Mouse (Mus musculus): ENCODE data around the gene Btbd16. TPM values are rescaled to one million over a fixed set of nuclear protein-coding genes. Genes with fewer than 3 reads are reported as not detected.

Btbd16 gene
- total RNA-seq, 2 experiments from 2014 or later, result 0.11 to 0.36 TPM

GRCm38 (mm10) chr7:130810238-130810637, 36.4 kb downstream of the Btbd16 start:
- no peak for DNase-seq (ENCODE audit: low spot score in 2 of 2)

- DNase-seq (ENCODE audit: low spot score in 2 of 2), result no peak
Measured at GRCm38 (mm10) chr7:130812407-130812806, 38.5 kb downstream of the Btbd16 start.

GRCm38 (mm10) chr7:130815601-130816000, 41.7 kb downstream of the Btbd16 start:
- DNase-seq (ENCODE audit: low spot score in 2 of 2), result no peak

GRCm38 (mm10) chr7:130816243-130816642, 42.4 kb downstream of the Btbd16 start:
- DNase-seq (ENCODE audit: low spot score in 2 of 2), result no peak

- no peak for DNase-seq (ENCODE audit: low spot score in 2 of 2)
Measured at GRCm38 (mm10) chr7:130818813-130819212, 44.9 kb downstream of the Btbd16 start.

- DNase-seq (ENCODE audit: low spot score in 2 of 2), result no peak
Measured at GRCm38 (mm10) chr7:130819624-130820023, 45.8 kb downstream of the Btbd16 start.

GRCm38 (mm10) chr7:130823992-130824391, 50.1 kb downstream of the Btbd16 start:
- no peak for DNase-seq (ENCODE audit: low spot score in 2 of 2)

GRCm38 (mm10) chr7:130826343-130826742, 52.5 kb downstream of the Btbd16 start:
- DNase-seq (ENCODE audit: low spot score in 2 of 2), result no peak

GRCm38 (mm10) chr7:130827431-130827830, 53.6 kb downstream of the Btbd16 start:
- no peak for DNase-seq (ENCODE audit: low spot score in 2 of 2)

- no peak for DNase-seq (ENCODE audit: low spot score in 2 of 2)
Measured at GRCm38 (mm10) chr7:130827844-130828403, 54.1 kb downstream of the Btbd16 start.

- DNase-seq (ENCODE audit: low spot score in 2 of 2), result no peak
Measured at GRCm38 (mm10) chr7:130828475-130828874, 54.6 kb downstream of the Btbd16 start.

- no peak for DNase-seq (ENCODE audit: low spot score in 2 of 2)
Measured at GRCm38 (mm10) chr7:130831586-130831985, 57.7 kb downstream of the Btbd16 start.

- DNase-seq (ENCODE audit: low spot score in 2 of 2), result no peak
Measured at GRCm38 (mm10) chr7:130834299-130834698, 60.4 kb downstream of the Btbd16 start.

- DNase-seq (ENCODE audit: low spot score in 2 of 2), result no peak
Measured at GRCm38 (mm10) chr7:130834958-130835861, 61.3 kb downstream of the Btbd16 start.

- no peak for DNase-seq (ENCODE audit: low spot score in 2 of 2)
Measured at GRCm38 (mm10) chr7:130836066-130836465, 62.2 kb downstream of the Btbd16 start.

GRCm38 (mm10) chr7:130837941-130838657, 64.2 kb downstream of the Btbd16 start:
- no peak for DNase-seq (ENCODE audit: low spot score in 2 of 2)

GRCm38 (mm10) chr7:130838658-130839025, 64.8 kb downstream of the Btbd16 start:
- no peak for DNase-seq (ENCODE audit: low spot score in 2 of 2)

GRCm38 (mm10) chr7:130839380-130840100, 65.7 kb downstream of the Btbd16 start:
- no peak for DNase-seq (ENCODE audit: low spot score in 2 of 2)

GRCm38 (mm10) chr7:130847164-130847718, 73.4 kb downstream of the Btbd16 start:
- DNase-seq (ENCODE audit: low spot score in 2 of 2), result no peak

GRCm38 (mm10) chr7:130854684-130855292, 80.9 kb downstream of the Btbd16 start:
- no peak for DNase-seq (ENCODE audit: low spot score in 2 of 2)

GRCm38 (mm10) chr7:130855681-130856080, 81.8 kb downstream of the Btbd16 start:
- DNase-seq (ENCODE audit: low spot score in 2 of 2), result no peak

Data from adrenal gland, postnatal 4 days (tissue).